Mouse (Mus musculus) neural tube, embryonic 15.5 days (tissue): ENCODE data around the gene Iqgap1. TPM values are rescaled to one million over a fixed set of nuclear protein-coding genes. Genes with fewer than 3 reads are reported as not detected.

Experiments
- ATAC-seq: fragments of 200-750 bp; cut with Nextera tagmentation; 2 replicates; pipeline ENCODE4 v1.8.0; 2017; ENCODE audit warnings: mild to moderate bottlenecking, moderate TSS enrichment, moderate library complexity; ENCODE audit not compliant: low FRiP score
- H3K27ac ChIP-seq: fragments of 300-500 bp; sonication (generic); replicated peaks from 2 replicates; pipeline ENCODE4 v1.5.1; 2015; ENCODE audit warnings: mild to moderate bottlenecking, inconsistent platforms
- H3K27me3 ChIP-seq: fragments of 300-500 bp; sonication (generic); replicated peaks from 2 replicates; pipeline ENCODE4 v1.6.1; 2015; ENCODE audit warnings: inconsistent platforms
- H3K36me3 ChIP-seq: fragments of 300-500 bp; sonication (generic); 2 replicates; pipeline ENCODE4 v1.6.1; 2015; ENCODE audit warnings: inconsistent platforms
- H3K4me1 ChIP-seq: fragments of 300-500 bp; sonication (generic); 2 replicates; pipeline ENCODE4 v1.6.1; 2015; ENCODE audit warnings: inconsistent platforms
- H3K4me2 ChIP-seq: fragments of 300-500 bp; sonication (generic); 2 replicates; pipeline ENCODE4 v1.6.1; 2015; ENCODE audit warnings: inconsistent platforms, mild to moderate bottlenecking, moderate library complexity
- H3K4me3 ChIP-seq: fragments of 300-500 bp; sonication (generic); replicated peaks from 2 replicates; pipeline ENCODE4 v1.5.1; 2015; ENCODE audit warnings: mild to moderate bottlenecking, inconsistent platforms
- H3K9ac ChIP-seq: fragments of 300-500 bp; sonication (generic); replicated peaks from 2 replicates; pipeline ENCODE4 v1.6.1; 2015; ENCODE audit warnings: mild to moderate bottlenecking, inconsistent platforms
- H3K9me3 ChIP-seq: fragments of 300-500 bp; sonication (generic); replicated peaks from 2 replicates; pipeline ENCODE4 v1.6.1; 2016; ENCODE audit warnings: inconsistent platforms
- WGBS: fragments of 180-500 bp; shearing (Covaris S2); methylation state at CpG from one replicate; pipeline ENCODE4 v1.1.7; 2015; ENCODE audit warnings: mixed read lengths; 5-methylcytosine and 5-hydroxymethylcytosine counted together
- polyA plus RNA-seq: library from polyadenylated mRNA; unstranded; fragments of >200 nt; fragmentation: Nextera tagmentation; extraction: Ambion mirVana; gene quantifications from 2 replicates; pipeline ENCODE4 v1.2.1, GENCODE M21; 2015

The Iqgap1 gene
- polyA plus RNA-seq, 1 experiment from 2014 or later: 18.1 TPM

- no peak overlapping the region for H3K4me3 ChIP-seq
- no peaks in the 10 kb centered on the region for H3K9me3 ChIP-seq
- peaks cover 71% of the 10 kb centered on the region for H3K36me3 ChIP-seq
- 34% methylated on average over 8 of the region's 8 CpGs for WGBS
- peak; percentile 57; the same call in 1 of the 2 replicates for ATAC-seq
- H3K27ac ChIP-seq: no peak overlapping the region
- H3K27me3 ChIP-seq: no peaks in the 10 kb centered on the region
- H3K4me1 ChIP-seq: no peaks in the 10 kb centered on the region
- no peak overlapping the region for H3K9ac ChIP-seq
- H3K4me2 ChIP-seq: no peak overlapping the region
Measured at GRCm38 (mm10) chr7:80729662-80730061, 96.1 kb downstream of the Iqgap1 start.

GRCm38 (mm10) chr7:80721041-80721440 is 104.7 kb downstream of the Iqgap1 start:
- Histone ChIP-seq H3K36me3 (peaks cover 57% of the 10 kb centered on the region), H3K4me3 (no peak overlapping the region), H3K4me1 (0 out of 2 replicates have a peak, but pooled peaks cover 4% of the 10 kb centered on the region), H3K9me3 (no peaks in the 10 kb centered on the region), H3K27ac (no peak overlapping the region), H3K9ac (no peak overlapping the region), H3K4me2 (no peak overlapping the region), H3K27me3 (no peaks in the 10 kb centered on the region)
- no peak for ATAC-seq
- whole genome bisulfite sequencing: 34% methylated on average over 9 of the region's 9 CpGs

GRCm38 (mm10) chr7:80719582-80719981 is 106.2 kb downstream of the Iqgap1 start:
- 97% methylated on average over 7 of the region's 7 CpGs for WGBS
- H3K36me3 ChIP-seq: peaks cover 56% of the 10 kb centered on the region
- H3K9me3 ChIP-seq: no peaks in the 10 kb centered on the region

GRCm38 (mm10) chr7:80719038-80719437 is 106.7 kb downstream of the Iqgap1 start:
- H3K27me3 ChIP-seq: no peaks in the 10 kb centered on the region
- no peak overlapping the region for H3K4me2 ChIP-seq
- H3K9me3 ChIP-seq: no peaks in the 10 kb centered on the region
- H3K27ac ChIP-seq: no peak overlapping the region
- H3K4me3 ChIP-seq: no peak overlapping the region
- 97% methylated on average over 2 of the region's 2 CpGs for WGBS
- H3K9ac ChIP-seq: no peak overlapping the region
- peaks cover 53% of the 10 kb centered on the region for H3K36me3 ChIP-seq
- H3K4me1 ChIP-seq: 0 out of 2 replicates have a peak, but pooled peaks cover 4% of the 10 kb centered on the region
- no peak for ATAC-seq

More at GRCm38 (mm10) chr7:80719582-80719981, 106.2 kb downstream of the Iqgap1 start:
- Histone ChIP-seq H3K4me2 (no peak overlapping the region), H3K4me1 (0 out of 2 replicates have a peak, but pooled peaks cover 4% of the 10 kb centered on the region), H3K27ac (no peak overlapping the region), H3K4me3 (no peak overlapping the region), H3K9ac (no peak overlapping the region), H3K27me3 (no peaks in the 10 kb centered on the region)
- ATAC-seq: no peak

GRCm38 (mm10) chr7:80718471-80718870 is 107.3 kb downstream of the Iqgap1 start:
- H3K9me3 ChIP-seq: no peaks in the 10 kb centered on the region
- H3K27me3 ChIP-seq: no peaks in the 10 kb centered on the region
- no peak overlapping the region for H3K9ac ChIP-seq
- H3K4me2 ChIP-seq: no peak overlapping the region
- H3K36me3 ChIP-seq: peaks cover 52% of the 10 kb centered on the region
- H3K4me3 ChIP-seq: no peak overlapping the region
- ATAC-seq: no peak
- 73% methylated on average over 8 of the region's 8 CpGs for WGBS
- H3K27ac ChIP-seq: no peak overlapping the region
- 0 out of 2 replicates have a peak, but pooled peaks cover 4% of the 10 kb centered on the region for H3K4me1 ChIP-seq

- Histone ChIP-seq H3K27me3 (no peaks in the 10 kb centered on the region), H3K36me3 (peaks cover 41% of the 10 kb centered on the region), H3K4me1 (0 out of 2 replicates have a peak, but pooled peaks cover 4% of the 10 kb centered on the region), H3K9ac (no peak overlapping the region), H3K9me3 (no peaks in the 10 kb centered on the region), H3K4me2 (no peak overlapping the region), H3K27ac (no peak overlapping the region), H3K4me3 (no peak overlapping the region)
- no peak for ATAC-seq
- WGBS: 90% methylated on average over 9 of the region's 9 CpGs
Measured at GRCm38 (mm10) chr7:80716758-80717157, 109.0 kb downstream of the Iqgap1 start.

GRCm38 (mm10) chr7:80715306-80715705 is 110.5 kb downstream of the Iqgap1 start:
- ATAC-seq: no peak
- H3K4me2 ChIP-seq: no peak overlapping the region
- no peak overlapping the region for H3K9ac ChIP-seq
- H3K27me3 ChIP-seq: no peaks in the 10 kb centered on the region
- no peaks in the 10 kb centered on the region for H3K4me1 ChIP-seq
- H3K4me3 ChIP-seq: no peak overlapping the region
- peaks cover 41% of the 10 kb centered on the region for H3K36me3 ChIP-seq
- no peaks in the 10 kb centered on the region for H3K9me3 ChIP-seq
- 94% methylated on average over 7 of the region's 7 CpGs for WGBS
- H3K27ac ChIP-seq: no peak overlapping the region

GRCm38 (mm10) chr7:80711496-80711895 is 114.3 kb downstream of the Iqgap1 start:
- no peak overlapping the region for H3K27ac ChIP-seq
- H3K27me3 ChIP-seq: no peaks in the 10 kb centered on the region
- H3K36me3 ChIP-seq: peaks cover 25% of the 10 kb centered on the region
- no peaks in the 10 kb centered on the region for H3K9me3 ChIP-seq
- no peak overlapping the region for H3K9ac ChIP-seq
- ATAC-seq: no peak
- H3K4me2 ChIP-seq: no peak overlapping the region
- no peak overlapping the region for H3K4me3 ChIP-seq
- WGBS: 70% methylated on average over 8 of the region's 8 CpGs
- no peaks in the 10 kb centered on the region for H3K4me1 ChIP-seq

GRCm38 (mm10) chr7:80710333-80710732 is 115.4 kb downstream of the Iqgap1 start:
- WGBS: 93% methylated on average over 7 of the region's 7 CpGs
- Histone ChIP-seq H3K27ac (no peak overlapping the region), H3K36me3 (peaks cover 17% of the 10 kb centered on the region)

GRCm38 (mm10) chr7:80704066-80704465 is 121.7 kb downstream of the Iqgap1 start:
- Histone ChIP-seq H3K27ac (no peak overlapping the region), H3K4me2 (no peak overlapping the region), H3K4me3 (no peak overlapping the region), H3K9ac (no peak overlapping the region), H3K27me3 (no peaks in the 10 kb centered on the region), H3K9me3 (no peaks in the 10 kb centered on the region), H3K4me1 (no peaks in the 10 kb centered on the region), H3K36me3 (no peaks in the 10 kb centered on the region)
- ATAC-seq: no peak
- WGBS: 91% methylated on average over 4 of the region's 4 CpGs

More at GRCm38 (mm10) chr7:80710333-80710732, 115.4 kb downstream of the Iqgap1 start:
- Histone ChIP-seq H3K4me2 (no peak overlapping the region), H3K9ac (no peak overlapping the region), H3K4me1 (no peaks in the 10 kb centered on the region), H3K4me3 (no peak overlapping the region), H3K9me3 (no peaks in the 10 kb centered on the region), H3K27me3 (no peaks in the 10 kb centered on the region)
- ATAC-seq: no peak

GRCm38 (mm10) chr7:80702510-80702909 is 123.3 kb downstream of the Iqgap1 start:
- H3K36me3 ChIP-seq: no peaks in the 10 kb centered on the region
- H3K4me3 ChIP-seq: no peak overlapping the region
- no peak overlapping the region for H3K4me2 ChIP-seq
- no peak for ATAC-seq
- no peaks in the 10 kb centered on the region for H3K4me1 ChIP-seq
- H3K9ac ChIP-seq: no peak overlapping the region
- no peaks in the 10 kb centered on the region for H3K27me3 ChIP-seq
- H3K9me3 ChIP-seq: no peaks in the 10 kb centered on the region
- 64% methylated on average over 6 of the region's 6 CpGs for WGBS
- no peak overlapping the region for H3K27ac ChIP-seq

GRCm38 (mm10) chr7:80699709-80700108 is 126.1 kb downstream of the Iqgap1 start:
- H3K4me1 ChIP-seq: no peaks in the 10 kb centered on the region
- no peak overlapping the region for H3K4me2 ChIP-seq
- no peak overlapping the region for H3K27ac ChIP-seq
- no peaks in the 10 kb centered on the region for H3K27me3 ChIP-seq
- no peaks in the 10 kb centered on the region for H3K36me3 ChIP-seq
- no peak for ATAC-seq
- no peak overlapping the region for H3K4me3 ChIP-seq
- 66% methylated on average over 8 of the region's 8 CpGs for WGBS
- no peaks in the 10 kb centered on the region for H3K9me3 ChIP-seq
- H3K9ac ChIP-seq: no peak overlapping the region
